Mouse (Mus musculus) thymus, adult 2 months (tissue): Measurements from ENCODE around the gene Fam168a. TPM values are rescaled to one million over a fixed set of nuclear protein-coding genes. Genes with fewer than 3 reads are reported as not detected.

Experiments used
- DNase-seq: peaks from one replicate; pipeline ENCODE4 v3.0.0; 2021
- H3K27ac ChIP-seq: fragments of 200-500 bp; 2 replicates; pipeline ENCODE4 v1.5.1; 2012; ENCODE audit warnings: low read length, control low read depth; ENCODE audit not compliant: control insufficient read depth, insufficient read depth
- H3K27me3 ChIP-seq: fragments of 200-500 bp; 2 replicates; pipeline ENCODE4 v1.6.1; 2012; ENCODE audit warnings: mild to moderate bottlenecking, low read length, moderate library complexity, mixed read lengths; ENCODE audit not compliant: control insufficient read depth, insufficient read depth
- H3K36me3 ChIP-seq: fragments of 200-500 bp; 2 replicates; pipeline ENCODE4 v1.6.1; 2012; ENCODE audit warnings: mild to moderate bottlenecking, low read length, moderate library complexity; ENCODE audit not compliant: control insufficient read depth, insufficient read depth
- H3K4me1 ChIP-seq: fragments of 200-500 bp; replicated peaks from 2 replicates; pipeline ENCODE4 v1.6.1; 2012; ENCODE audit warnings: low read length; ENCODE audit not compliant: control insufficient read depth, insufficient read depth
- H3K4me3 ChIP-seq: fragments of 200-500 bp; 2 replicates; pipeline ENCODE4 v1.5.1; 2012; ENCODE audit warnings: mild to moderate bottlenecking, low read length, control low read depth, moderate library complexity; ENCODE audit not compliant: control insufficient read depth, insufficient read depth
- CTCF ChIP-seq: fragments of 200-500 bp; IDR thresholded peaks from 2 replicates; pipeline ENCODE4 v1.5.1; 2012; ENCODE audit warnings: mild to moderate bottlenecking, control low read depth, low read length, moderate library complexity, borderline replicate concordance; ENCODE audit not compliant: control insufficient read depth, poor library complexity, insufficient read depth; ENCODE audit errors: extremely low read depth
- POLR2A ChIP-seq: fragments of 200-500 bp; IDR thresholded peaks from 2 replicates; pipeline ENCODE4 v1.6.1; 2012; ENCODE audit warnings: mild to moderate bottlenecking, low read length, control low read depth, moderate library complexity; ENCODE audit not compliant: control insufficient read depth, poor library complexity, insufficient read depth; ENCODE audit errors: extremely low read depth
- WGBS: fragments of 180-500 bp; shearing (Covaris S2); methylation state at CpG from one replicate; pipeline ENCODE4 v1.1.7; 2018; 5-methylcytosine and 5-hydroxymethylcytosine counted together
- polyA plus RNA-seq: library from polyadenylated mRNA; depleted of rRNA; stranded (reverse); fragments of >200 nt; gene quantifications from 2 replicates; pipeline ENCODE4 v1.2.3, GENCODE M21; 2012

Fam168a gene
- polyA plus RNA-seq, 1 experiment: 144 TPM

DNA sequence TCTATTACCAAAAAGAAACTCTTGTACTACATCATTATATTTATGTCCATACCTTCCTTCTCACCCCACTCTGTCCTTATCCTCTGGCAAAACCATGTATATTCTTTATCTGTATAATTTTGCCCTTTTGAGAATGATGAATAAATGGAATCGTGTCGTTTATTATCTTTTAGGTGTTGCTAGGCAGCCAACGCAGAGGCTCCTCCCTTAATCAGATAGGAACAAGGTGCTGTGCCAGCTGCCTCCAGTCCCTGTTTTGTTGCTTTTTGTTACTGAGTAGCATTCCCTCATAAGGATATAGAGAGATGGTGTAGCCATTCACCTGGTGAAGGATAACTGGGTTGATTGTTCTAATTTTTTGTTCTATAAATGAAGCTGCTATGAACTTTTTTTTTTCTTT is 29.7 kb downstream of the Fam168a start:
- no peak overlapping the region for H3K4me3 ChIP-seq
- H3K36me3 ChIP-seq: no peaks in the 10 kb centered on the region
- WGBS: 90% methylated on average over 3 of the region's 3 CpGs
- DNase-seq: no peak
- no peak overlapping the region for H3K27ac ChIP-seq
- TF ChIP-seq CTCF (no peak), POLR2A (no peak)
- H3K27me3 ChIP-seq: no peaks in the 10 kb centered on the region
- no peaks in the 10 kb centered on the region for H3K4me1 ChIP-seq

- Histone ChIP-seq H3K4me1 (no peaks in the 10 kb centered on the region), H3K27me3 (no peaks in the 10 kb centered on the region), H3K36me3 (no peaks in the 10 kb centered on the region), H3K27ac (no peak overlapping the region), H3K4me3 (no peak overlapping the region)
- 97% methylated on average over 2 of the region's 2 CpGs for WGBS
- TF ChIP-seq CTCF (no peak), POLR2A (no peak)
- no peak for DNase-seq
These were observed 37.9 kb downstream of the Fam168a start for GRCm38 (mm10) chr7:100744372-100744771.

DNA sequence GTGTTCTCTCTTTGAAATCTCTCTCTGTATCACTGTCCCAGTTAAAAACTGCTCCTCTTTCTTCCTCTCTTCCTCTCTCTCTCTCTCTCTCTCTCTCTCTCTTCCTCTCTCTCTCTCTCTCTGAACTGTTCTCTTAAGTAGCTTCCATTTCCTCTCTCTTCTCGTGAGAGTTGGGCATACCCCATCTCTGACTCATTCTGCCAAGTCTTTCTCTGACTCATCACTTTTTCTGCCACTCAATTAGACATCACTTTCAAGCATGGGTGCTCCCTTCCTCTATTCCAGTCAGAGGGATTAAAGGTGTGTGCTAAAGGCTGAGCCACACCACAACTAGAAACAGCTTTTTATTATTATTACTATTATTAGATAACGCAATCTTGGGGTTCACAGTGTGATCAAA is 43.7 kb downstream of the Fam168a start:
- TF ChIP-seq CTCF (no peak), POLR2A (no peak)
- no peak for DNase-seq
- H3K4me3 ChIP-seq: no peak overlapping the region
- H3K27ac ChIP-seq: no peak overlapping the region
- 48% methylated on average over 2 of the region's 2 CpGs for WGBS
- no peaks in the 10 kb centered on the region for H3K36me3 ChIP-seq
- no peaks in the 10 kb centered on the region for H3K27me3 ChIP-seq
- H3K4me1 ChIP-seq: no peaks in the 10 kb centered on the region

DNA sequence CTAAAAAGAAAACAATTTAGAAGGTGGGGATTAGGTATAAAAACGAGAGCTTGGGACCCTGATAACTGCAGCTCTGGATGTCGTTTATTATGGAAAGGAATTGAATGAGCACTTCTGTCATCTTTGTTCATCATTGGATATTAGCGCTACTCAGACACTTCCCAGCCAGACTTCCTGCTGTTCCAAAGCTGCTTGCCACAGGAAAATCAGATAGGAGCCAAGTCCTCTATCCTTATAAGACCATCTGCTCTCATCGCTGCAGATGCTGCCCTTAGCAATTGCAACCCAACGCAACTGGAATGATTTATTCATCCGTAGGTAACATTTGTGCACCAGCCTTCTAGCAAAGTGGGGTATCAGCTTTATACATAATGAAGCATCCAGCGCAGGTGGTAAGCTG is 52.3 kb downstream of the Fam168a start:
- WGBS: 94% methylated on average over 7 of the region's 7 CpGs
- no peak overlapping the region for H3K27ac ChIP-seq
- DNase-seq: no peak
- no peaks in the 10 kb centered on the region for H3K36me3 ChIP-seq
- no peaks in the 10 kb centered on the region for H3K27me3 ChIP-seq
- no peaks in the 10 kb centered on the region for H3K4me1 ChIP-seq
- TF ChIP-seq POLR2A: no peak
- no peak for TF ChIP-seq CTCF
- no peak overlapping the region for H3K4me3 ChIP-seq

GRCm38 (mm10) chr7:100762726-100763125 is 56.3 kb downstream of the Fam168a start:
- no peak for TF ChIP-seq POLR2A

GRCm38 (mm10) chr7:100767568-100767967 is 61.1 kb downstream of the Fam168a start:
- WGBS: 95% methylated on average over 3 of the region's 3 CpGs
- TF ChIP-seq CTCF: no peak
- TF ChIP-seq POLR2A: no peak
- Histone ChIP-seq H3K4me1 (no peaks in the 10 kb centered on the region), H3K27ac (no peak overlapping the region), H3K36me3 (no peaks in the 10 kb centered on the region), H3K4me3 (no peak overlapping the region), H3K27me3 (no peaks in the 10 kb centered on the region)
- no peak for DNase-seq

More at GRCm38 (mm10) chr7:100762726-100763125, 56.3 kb downstream of the Fam168a start:
- no peaks in the 10 kb centered on the region for H3K27me3 ChIP-seq
- H3K36me3 ChIP-seq: no peaks in the 10 kb centered on the region
- no peak overlapping the region for H3K4me3 ChIP-seq
- no peak overlapping the region for H3K27ac ChIP-seq
- no peak for DNase-seq
- no peaks in the 10 kb centered on the region for H3K4me1 ChIP-seq

- Histone ChIP-seq H3K27me3 (no peaks in the 10 kb centered on the region), H3K27ac (no peak overlapping the region), H3K36me3 (no peaks in the 10 kb centered on the region), H3K4me3 (no peak overlapping the region), H3K4me1 (no peaks in the 10 kb centered on the region)
- TF ChIP-seq POLR2A (no peak), CTCF (no peak)
- no peak for DNase-seq
- WGBS: 98% methylated on average over 3 of the region's 3 CpGs
These were observed 61.6 kb downstream of the Fam168a start for GRCm38 (mm10) chr7:100768009-100768408.
